Mouse (Mus musculus) right cerebral cortex, postnatal 25 days (tissue): ENCODE results near the gene A830005F24Rik.
"Not testable (repeated sequence)": the region's sequence is repeated elsewhere in the genome, so short reads cannot be mapped to it uniquely, and the experiment has no call there.

ENCODE experiments used
- DNase-seq: peaks from one replicate; pipeline ENCODE4 v3.0.0; 2022

Gene A830005F24Rik

DNA sequence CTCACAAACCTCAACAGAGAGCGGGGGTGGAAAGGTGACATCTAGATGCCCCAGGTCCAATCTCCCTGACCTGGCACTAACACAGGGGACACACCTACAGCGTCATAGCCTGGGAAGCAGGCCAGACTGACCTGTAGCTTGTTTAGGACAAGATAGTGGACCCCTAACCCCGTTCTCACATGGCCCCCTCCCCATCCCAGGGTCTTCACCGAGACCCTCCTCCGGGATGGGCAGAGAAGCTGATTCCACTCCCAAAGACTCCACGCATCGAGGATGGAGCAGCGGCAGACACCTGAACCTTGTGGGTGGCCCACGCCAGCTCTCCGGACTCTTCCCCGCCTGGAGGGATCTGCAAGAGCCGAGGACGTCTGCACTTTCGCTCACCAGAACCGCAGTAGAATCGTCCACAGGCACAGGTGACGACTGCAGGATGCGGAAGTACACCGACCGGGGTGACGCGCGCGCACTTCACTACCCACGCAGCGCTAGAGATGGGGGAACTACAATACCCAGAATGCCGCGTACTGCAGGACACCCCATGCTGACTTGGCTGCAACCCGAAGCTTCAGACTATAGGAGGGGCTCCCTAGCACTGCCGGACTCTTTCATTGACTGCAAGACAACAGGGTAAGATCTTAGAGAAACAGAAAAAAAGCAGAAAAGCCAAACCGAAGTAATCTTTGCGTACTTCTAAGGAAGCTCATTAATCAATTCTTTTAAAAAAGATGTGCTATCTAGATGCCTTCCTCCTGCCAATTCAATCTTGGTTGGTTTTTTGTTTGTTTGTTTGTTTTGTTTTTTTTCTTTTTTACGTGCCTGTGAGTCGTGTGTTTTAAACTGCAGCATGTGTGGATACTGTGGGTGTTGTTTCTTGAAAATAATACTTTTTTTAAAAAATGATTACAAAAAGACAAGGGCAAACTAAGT lies at the start of gene A830005F24Rik, which contains the start of gene Zfp169:
Gene A830005F24Rik (plus strand): TSS at position 568 of the 927 bp plus-strand sequence.
Gene Zfp169 (minus strand): TSS at position 449 of the 927 bp plus-strand sequence.
- peak; percentile 88 for DNase-seq

GRCm38 (mm10) chr13:48464170-48464569 lies 49.2 kb upstream of the A830005F24Rik start:
- DNase-seq: peak; percentile 64

DNA sequence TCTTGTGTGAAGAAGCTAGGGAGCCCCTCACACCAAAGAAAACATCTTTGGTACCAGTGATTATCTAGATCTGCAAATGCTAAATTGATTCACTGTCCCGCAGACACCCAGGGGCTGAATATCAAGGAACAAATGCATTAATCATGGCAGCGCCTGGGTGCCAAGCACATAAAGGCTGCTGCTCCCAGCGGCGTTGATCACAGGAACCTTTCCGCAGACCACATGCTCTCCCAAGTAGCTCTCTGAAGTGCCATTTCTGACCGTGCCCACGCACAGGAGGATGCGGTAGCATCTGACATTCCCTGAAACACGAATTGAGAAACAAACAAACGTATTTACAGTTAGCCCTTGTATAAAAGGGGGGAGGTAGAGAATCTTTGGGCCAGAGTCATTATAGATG lies 47.2 kb upstream of the A830005F24Rik start:
- DNase-seq: no peak

DNA sequence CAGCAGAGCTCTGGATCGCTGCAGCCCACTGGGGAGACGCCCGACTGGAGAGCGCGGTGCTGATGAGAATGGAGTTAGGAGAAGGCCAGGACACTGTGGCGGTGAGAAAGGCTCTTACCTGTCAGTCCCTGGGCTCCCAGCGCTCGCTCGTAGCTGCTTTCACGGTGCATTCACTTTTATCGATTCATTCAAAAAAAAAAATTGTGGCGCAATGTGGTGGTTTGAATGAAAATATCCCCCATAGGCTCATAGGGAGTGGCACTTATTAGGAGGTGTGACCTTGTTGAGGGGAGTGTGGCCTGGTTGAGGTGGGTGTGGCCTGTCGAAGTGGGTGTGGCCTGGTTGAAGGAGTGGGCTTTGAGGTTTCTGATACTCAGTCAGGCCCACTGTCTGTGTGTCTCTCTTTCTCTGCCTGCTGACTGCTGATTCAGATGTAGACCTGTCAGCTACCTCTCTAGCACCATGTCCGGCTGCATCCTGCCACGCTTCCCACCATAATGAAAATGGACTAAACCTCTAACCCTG lies 44.7 kb upstream of the A830005F24Rik start:
- DNase-seq: no peak

DNA sequence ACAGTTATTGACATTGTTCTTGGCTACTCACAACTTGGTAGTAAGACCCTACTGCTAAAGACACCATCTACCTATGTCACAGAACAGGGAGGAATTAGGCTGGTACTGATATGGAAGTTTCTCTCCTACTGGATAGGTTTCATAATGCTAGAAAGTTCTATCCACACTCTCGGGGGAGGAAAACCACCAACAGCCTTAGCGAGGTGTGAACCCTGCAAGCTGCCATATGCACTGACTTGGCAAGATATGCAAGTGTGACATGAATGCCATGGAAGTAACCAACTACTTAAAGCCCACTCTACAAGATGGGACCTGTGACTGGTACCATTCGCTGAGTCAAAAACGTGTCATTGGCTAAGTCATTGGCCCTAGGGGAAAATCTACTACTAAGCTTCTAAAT lies 29.8 kb upstream of the A830005F24Rik start:
- DNase-seq: no peak

DNA sequence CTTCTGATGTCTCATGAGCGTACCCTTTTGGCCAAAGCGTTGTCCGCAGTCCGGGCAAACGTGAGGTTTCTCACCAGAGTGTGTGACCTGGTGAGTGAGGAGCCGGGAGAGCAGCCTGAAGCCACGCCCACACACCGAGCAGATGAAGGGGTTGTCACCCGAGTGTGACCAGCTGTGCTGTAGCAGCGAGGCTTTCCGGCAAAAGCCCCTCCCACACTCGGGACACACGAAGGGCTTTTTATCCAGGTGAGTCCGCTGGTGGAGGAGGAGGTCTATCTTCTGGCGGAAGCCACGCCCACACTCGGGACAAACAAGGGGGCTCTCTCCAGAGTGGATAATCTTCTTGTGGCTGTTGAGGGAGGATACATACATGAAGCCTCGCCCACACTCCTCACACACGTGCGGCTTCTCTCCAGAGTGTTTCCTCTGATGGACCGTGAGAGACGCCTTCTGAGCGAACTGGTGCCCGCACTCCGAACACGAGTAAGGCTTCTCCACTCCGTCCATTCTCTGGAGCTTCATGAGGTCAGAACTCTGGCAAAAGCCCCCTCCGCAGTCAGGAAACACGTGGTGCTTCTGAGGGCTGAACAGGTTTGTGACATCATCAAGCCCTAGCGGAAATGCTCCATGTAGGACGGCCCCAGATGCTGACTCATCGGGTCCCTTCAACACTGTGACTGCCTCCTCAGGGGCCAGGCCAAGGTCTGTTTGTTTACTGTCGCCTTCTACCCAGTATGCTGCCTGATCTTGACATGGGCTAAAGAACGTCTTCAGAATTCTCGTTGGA lies 22.8 kb upstream of the A830005F24Rik start:
- DNase-seq: no peak

- no peak for DNase-seq
Measured at GRCm38 (mm10) chr13:48493183-48493582, 20.2 kb upstream of the A830005F24Rik start.

DNA sequence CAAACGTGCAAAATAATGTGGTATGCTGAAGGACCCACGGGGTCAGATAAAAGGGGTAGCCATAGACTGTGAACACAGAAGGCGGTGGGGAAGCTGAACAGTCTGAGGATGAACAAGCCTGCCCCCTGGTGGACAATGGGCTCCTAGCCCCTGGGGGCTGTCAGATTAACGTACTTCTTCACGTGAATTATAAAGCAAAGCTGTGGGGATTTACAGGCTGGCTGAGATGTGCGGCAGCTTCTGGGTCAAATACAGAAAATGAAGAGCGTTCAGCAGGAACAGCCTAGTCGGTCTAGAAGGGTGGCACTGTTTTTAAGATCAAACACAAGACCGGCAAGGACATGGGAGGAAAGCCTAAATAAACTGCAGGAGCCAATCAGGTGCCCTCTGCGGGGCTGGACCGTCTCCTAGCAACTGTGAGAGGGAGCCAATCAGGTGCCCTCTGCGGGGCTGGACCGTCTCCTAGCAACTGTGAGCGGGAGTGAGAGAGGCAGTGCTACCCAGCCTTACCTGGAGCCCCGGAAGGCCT lies 15.6 kb upstream of the A830005F24Rik start:
- DNase-seq: peak; percentile 67

DNA sequence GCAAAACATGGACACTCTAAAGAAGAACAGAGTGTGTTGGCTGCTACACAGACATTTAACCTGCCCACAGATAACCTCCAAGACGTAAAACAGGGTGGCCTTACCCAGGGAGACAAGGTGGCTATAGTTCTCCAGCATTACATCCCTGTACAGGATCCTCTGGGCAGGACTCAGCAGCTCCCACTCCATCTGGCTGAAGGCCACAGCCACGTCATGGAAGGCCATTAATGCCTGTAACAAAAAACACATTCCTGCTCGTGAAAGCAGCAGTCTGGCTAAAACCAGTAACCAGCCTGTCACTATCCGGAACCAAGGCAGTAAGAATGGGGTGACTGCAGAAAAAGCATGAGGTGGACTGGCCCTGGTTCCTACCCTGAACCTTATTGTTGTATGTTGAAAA lies 14.7 kb upstream of the A830005F24Rik start:
- no peak for DNase-seq

DNA sequence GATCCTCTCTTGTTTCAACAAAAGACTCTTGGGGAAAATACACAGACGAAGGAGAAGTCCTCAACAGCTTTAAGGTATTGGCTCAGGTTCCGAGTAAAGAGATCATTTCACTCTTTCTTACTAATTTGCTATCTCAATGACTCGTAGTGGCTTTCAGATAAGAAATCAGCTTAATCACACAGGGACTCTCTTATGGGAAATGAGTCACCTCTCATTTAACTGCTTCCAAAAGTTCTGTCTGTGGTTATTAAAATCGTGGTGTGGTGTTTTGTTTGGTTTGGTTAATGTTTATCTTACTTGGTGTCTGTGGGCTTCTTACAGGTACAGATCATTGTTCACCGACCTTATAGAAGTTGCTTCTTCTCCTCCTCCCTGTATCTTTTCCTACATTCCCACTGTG lies 10.9 kb upstream of the A830005F24Rik start:
- DNase-seq: no peak

DNA sequence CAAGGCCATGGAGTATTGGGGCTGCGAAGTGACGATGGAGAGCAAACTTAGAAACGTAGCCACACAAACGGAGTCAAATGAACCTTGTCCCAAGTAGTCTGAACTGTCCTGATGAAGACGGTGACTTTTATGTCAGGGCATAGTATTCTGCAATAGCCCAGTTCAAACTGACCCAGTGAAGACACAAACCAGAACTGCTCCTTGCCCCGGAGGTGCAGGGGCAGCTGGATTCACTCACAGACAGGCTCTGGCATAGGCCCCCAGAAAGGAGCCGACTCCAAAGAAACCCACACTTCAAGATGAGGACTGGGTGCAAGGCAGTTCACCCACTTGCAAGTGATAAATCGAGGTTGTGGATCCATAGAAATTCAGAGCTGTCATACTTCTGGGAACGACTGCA lies 4.7 kb upstream of the A830005F24Rik start:
- DNase-seq: no peak

- DNase-seq: no peak
Measured at GRCm38 (mm10) chr13:48515861-48516260, 2.5 kb downstream of the A830005F24Rik start.

GRCm38 (mm10) chr13:48519122-48519521 lies 5.8 kb downstream of the A830005F24Rik start:
- DNase-seq: not testable (repeated sequence)

- no peak for DNase-seq
Measured at GRCm38 (mm10) chr13:48525745-48526144, 12.4 kb downstream of the A830005F24Rik start.

DNA sequence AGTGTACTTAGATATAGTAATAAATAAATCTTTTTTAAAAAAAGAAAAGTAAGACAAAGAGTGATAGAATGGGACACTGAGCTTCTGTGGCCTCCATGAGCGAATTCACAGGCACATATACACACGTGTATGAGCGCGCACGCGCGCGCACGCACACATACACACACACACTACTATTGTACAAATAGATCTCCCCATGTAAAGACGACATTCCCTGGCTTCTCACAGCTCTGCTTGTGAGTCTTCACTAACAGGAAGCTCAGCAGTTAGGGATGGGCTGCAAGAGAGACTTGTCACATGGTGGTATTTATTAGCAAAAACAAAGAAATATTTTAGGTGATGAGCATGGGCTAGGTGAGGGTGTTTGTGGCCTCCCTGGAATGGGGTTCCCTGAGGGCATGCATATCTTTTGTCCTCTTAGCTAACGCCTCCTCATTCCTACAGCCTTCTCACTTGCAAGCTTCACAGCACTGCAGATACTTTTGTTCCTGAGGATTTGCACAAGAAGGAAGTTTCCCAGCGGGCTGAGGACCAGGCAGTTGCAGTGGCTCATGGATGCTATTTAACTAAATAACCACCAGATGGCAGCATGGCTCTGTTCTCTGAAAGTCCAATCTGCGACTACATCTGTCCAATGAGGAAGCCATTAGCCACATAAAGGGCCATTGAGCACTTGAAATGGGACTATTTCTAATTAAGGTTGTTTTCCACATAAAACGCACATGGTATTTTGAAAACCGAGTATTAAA lies 14.9 kb downstream of the A830005F24Rik start:
- DNase-seq: peak; percentile 51

- DNase-seq: no peak
Measured at GRCm38 (mm10) chr13:48529028-48529427, 15.7 kb downstream of the A830005F24Rik start.

DNA sequence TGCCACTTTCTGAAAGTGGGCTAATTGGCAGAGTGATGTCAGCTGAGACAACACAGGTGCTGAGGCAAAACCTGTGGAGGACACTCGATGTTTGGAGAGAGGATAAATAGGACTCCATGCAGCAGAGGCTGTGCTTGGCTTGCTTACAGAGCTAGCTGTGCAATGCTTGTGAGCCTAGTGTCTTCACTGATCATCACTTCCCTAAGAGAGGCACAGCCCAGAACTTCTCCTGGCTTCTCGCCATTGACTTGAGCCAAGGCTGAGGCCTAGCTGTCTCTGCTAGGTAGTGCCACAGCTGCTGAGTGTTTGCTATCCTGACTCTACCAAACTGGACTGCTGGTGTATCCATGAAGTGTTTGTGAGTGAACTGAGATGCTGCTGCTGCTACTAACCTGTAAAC lies 17.3 kb downstream of the A830005F24Rik start:
- no peak for DNase-seq

DNA sequence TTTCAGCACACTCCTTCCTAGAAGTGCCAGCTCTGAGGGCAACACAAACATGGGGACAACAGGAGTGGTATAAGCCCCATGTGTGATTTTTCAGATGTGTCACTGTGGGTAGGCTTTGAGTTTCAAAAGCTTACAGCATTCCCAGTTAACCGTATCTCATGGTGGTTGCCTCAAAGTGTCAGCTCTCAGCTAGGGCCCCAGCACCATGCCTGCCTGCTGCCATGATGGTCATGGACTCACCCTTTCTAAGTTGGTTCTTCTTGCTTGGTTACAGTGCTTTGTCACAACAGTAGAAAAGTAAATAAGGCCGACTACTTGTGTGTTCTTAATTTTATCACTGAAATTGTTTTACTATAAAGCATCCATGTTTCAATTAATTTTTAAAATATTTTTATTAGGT lies 18.1 kb downstream of the A830005F24Rik start:
- DNase-seq: no peak

GRCm38 (mm10) chr13:48533441-48533840 lies 20.1 kb downstream of the A830005F24Rik start:
- DNase-seq: no peak

- no peak for DNase-seq
Measured at GRCm38 (mm10) chr13:48540488-48540887, 27.1 kb downstream of the A830005F24Rik start.

- DNase-seq: no peak
Measured at GRCm38 (mm10) chr13:48544391-48544790, 31.0 kb downstream of the A830005F24Rik start.

- DNase-seq: no peak
Measured at GRCm38 (mm10) chr13:48544867-48545266, 31.5 kb downstream of the A830005F24Rik start.
